Mouse (Mus musculus) testis, adult 2 months (tissue): Measurements from ENCODE around the gene Gm37240. TPM values are rescaled to one million over a fixed set of nuclear protein-coding genes. Genes with fewer than 3 reads are reported as not detected.

Experiments used
- H3K27ac ChIP-seq: fragments of 200-500 bp; 2 replicates; pipeline ENCODE4 v1.5.1; 2012; ENCODE audit warnings: low read depth, low read length; ENCODE audit not compliant: control insufficient read depth, insufficient read depth
- H3K27me3 ChIP-seq: fragments of 200-500 bp; 2 replicates; pipeline ENCODE4 v1.6.1; 2012; ENCODE audit warnings: mild to moderate bottlenecking, low read length, moderate library complexity; ENCODE audit not compliant: control insufficient read depth, insufficient read depth
- H3K36me3 ChIP-seq: fragments of 200-500 bp; 2 replicates; pipeline ENCODE4 v1.6.1; 2012; ENCODE audit warnings: mild to moderate bottlenecking, low read length; ENCODE audit not compliant: control insufficient read depth, insufficient read depth
- H3K4me1 ChIP-seq: fragments of 200-500 bp; 2 replicates; pipeline ENCODE4 v1.6.1; 2012; ENCODE audit warnings: low read length; ENCODE audit not compliant: control insufficient read depth, insufficient read depth
- H3K4me3 ChIP-seq: fragments of 200-500 bp; 2 replicates; pipeline ENCODE4 v1.5.1; 2012; ENCODE audit warnings: low read depth, mild to moderate bottlenecking, low read length, moderate library complexity, mixed read lengths; ENCODE audit not compliant: control insufficient read depth
- CTCF ChIP-seq: fragments of 200-500 bp; IDR thresholded peaks from 2 replicates; pipeline ENCODE4 v1.5.1; 2012; ENCODE audit warnings: low read depth, mild to moderate bottlenecking, inconsistent platforms, low read length, moderate library complexity; ENCODE audit not compliant: control insufficient read depth, insufficient read depth, insufficient replicate concordance
- POLR2A ChIP-seq: fragments of 200-500 bp; IDR thresholded peaks from 2 replicates; pipeline ENCODE4 v1.6.1; 2012; ENCODE audit warnings: low read depth, mild to moderate bottlenecking, inconsistent platforms, low read length, moderate library complexity; ENCODE audit not compliant: control insufficient read depth
- polyA plus RNA-seq: library from polyadenylated mRNA; depleted of rRNA; stranded (reverse); fragments of >200 nt; gene quantifications from 2 replicates; pipeline ENCODE4 v1.2.3, GENCODE M21; 2012

Gm37240 gene
- polyA plus RNA-seq, 1 experiment: not detected

- H3K27me3 ChIP-seq: peaks cover 5% of the 10 kb centered on the region; the same call in 1 of the 2 replicates
- H3K4me3 ChIP-seq: peak overlapping the region; percentile 80
- H3K36me3 ChIP-seq: no peaks in the 10 kb centered on the region
- peaks cover 6% of the 10 kb centered on the region for H3K4me1 ChIP-seq
- TF ChIP-seq CTCF: no peak
- no peak for TF ChIP-seq POLR2A
- H3K27ac ChIP-seq: no peak overlapping the region; the same call in 1 of the 2 replicates
Measured at GRCm38 (mm10) chr3:84474398-84474797, 1412.9 kb downstream of the Gm37240 start.

DNA sequence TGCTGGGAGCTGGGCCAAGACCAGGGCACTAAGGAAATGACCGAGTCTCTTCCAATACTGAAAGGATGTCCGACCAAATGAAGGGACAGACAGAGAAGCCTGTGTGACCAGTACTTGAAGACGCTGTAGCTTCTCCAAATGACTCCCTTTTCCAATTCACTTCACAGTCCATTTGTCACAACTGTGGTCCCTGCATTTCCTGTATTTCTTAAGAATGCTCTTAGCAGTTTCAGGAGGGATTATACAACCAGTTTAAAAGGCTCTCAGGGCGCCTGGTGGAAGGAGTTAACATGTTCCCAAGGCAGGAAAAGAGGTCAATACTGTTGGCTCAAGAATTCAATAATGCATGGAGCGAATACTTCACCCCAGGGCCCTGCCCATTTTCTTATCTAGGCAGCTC, 1414.4 kb downstream of the Gm37240 start:
- H3K4me3 ChIP-seq: peak overlapping the region; percentile 43
- H3K27me3 ChIP-seq: no peaks in the 10 kb centered on the region
- no peak for TF ChIP-seq CTCF
- no peak for TF ChIP-seq POLR2A
- no peaks in the 10 kb centered on the region for H3K36me3 ChIP-seq
- H3K4me1 ChIP-seq: no peaks in the 10 kb centered on the region; the same call in 1 of the 2 replicates
- H3K27ac ChIP-seq: no peak overlapping the region

DNA sequence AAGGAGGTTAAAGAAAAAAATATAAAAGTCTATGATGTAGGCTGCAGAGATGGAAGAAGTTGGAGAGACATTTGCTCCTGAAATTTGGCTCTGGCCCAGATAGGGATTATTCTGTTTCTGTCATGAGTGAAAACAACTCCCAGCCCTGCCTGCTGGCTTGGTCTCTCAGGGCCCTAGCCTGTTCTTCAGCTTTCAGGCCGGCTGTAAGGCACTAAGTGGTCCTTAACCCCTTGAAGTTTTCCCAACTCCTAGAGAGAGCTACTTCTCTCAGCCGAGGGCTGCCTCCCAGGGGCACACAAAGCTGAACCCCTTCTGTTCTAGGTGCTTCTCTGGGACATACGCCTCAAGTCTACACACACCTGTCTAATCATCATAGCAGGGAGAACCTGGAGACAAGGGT, 1414.8 kb downstream of the Gm37240 start:
- no peaks in the 10 kb centered on the region for H3K36me3 ChIP-seq
- no peaks in the 10 kb centered on the region for H3K4me1 ChIP-seq
- H3K4me3 ChIP-seq: peak overlapping the region; percentile 43
- no peak overlapping the region for H3K27ac ChIP-seq
- no peaks in the 10 kb centered on the region for H3K27me3 ChIP-seq
- TF ChIP-seq POLR2A (no peak), CTCF (no peak)

DNA sequence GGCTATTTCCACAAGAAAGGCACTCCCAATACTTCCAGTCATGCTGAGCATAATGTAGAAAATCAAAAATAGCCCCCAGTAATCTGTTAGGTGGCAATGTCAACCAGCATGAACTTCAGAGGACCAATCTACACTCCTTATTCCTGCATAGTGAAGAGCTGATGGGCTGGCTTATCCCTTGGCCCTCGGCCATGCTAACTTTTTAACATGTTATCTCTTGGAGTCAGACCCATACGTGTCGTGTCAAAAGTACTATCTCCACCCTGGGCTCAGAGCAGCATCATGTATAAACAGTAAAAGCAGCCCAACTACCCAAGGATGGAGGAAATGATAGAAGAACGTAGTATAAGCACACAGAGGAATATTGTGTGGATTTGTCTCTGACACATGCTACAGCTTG, 1416.2 kb downstream of the Gm37240 start:
- H3K27ac ChIP-seq: no peak overlapping the region
- H3K36me3 ChIP-seq: no peaks in the 10 kb centered on the region
- no peak for TF ChIP-seq CTCF
- no peak for TF ChIP-seq POLR2A
- no peaks in the 10 kb centered on the region for H3K27me3 ChIP-seq
- H3K4me3 ChIP-seq: no peak overlapping the region
- H3K4me1 ChIP-seq: no peaks in the 10 kb centered on the region

GRCm38 (mm10) chr3:84468111-84468453, 1419.2 kb downstream of the Gm37240 start:
- Histone ChIP-seq H3K27ac (no peak overlapping the region), H3K4me3 (no peak overlapping the region), H3K27me3 (no peaks in the 10 kb centered on the region), H3K4me1 (peaks cover 5% of the 10 kb centered on the region), H3K36me3 (no peaks in the 10 kb centered on the region)
- TF ChIP-seq CTCF (no peak), POLR2A (no peak)

DNA sequence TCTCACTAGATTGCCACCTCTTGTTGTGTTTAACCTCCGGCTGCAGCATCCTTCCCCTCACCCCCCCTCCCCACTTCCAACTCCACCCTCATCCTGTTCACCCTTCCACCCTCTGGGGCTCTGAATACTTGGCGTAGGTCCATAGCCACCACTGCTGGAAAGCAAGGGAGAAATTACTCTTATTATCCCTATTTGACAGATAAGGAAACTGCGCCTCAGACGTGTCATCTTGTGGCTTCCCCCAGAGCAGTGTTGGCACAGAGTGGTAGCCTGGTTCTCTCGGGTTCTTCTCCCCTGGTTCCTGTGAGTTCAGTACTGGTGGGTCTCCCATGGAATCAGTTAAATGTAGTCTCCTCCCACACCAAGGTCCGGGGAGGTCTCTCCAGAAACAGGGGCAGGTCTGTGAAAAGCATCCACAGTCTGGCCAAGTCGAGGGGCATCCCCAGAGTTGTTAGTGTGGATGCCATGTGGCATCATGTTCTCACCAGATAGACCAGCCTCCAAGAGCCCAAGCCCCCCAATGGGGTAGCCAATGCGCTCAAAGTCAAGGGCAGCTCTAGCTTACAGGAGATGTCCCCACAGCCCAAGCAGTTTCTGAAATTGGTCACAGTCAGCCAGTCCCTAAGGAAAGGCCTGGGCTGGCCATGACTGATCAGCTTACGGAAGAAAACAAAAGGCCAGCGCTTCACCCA, 1419.8 kb downstream of the Gm37240 start:
- no peaks in the 10 kb centered on the region for H3K27me3 ChIP-seq
- TF ChIP-seq CTCF: no peak
- no peak for TF ChIP-seq POLR2A
- H3K36me3 ChIP-seq: no peaks in the 10 kb centered on the region

DNA sequence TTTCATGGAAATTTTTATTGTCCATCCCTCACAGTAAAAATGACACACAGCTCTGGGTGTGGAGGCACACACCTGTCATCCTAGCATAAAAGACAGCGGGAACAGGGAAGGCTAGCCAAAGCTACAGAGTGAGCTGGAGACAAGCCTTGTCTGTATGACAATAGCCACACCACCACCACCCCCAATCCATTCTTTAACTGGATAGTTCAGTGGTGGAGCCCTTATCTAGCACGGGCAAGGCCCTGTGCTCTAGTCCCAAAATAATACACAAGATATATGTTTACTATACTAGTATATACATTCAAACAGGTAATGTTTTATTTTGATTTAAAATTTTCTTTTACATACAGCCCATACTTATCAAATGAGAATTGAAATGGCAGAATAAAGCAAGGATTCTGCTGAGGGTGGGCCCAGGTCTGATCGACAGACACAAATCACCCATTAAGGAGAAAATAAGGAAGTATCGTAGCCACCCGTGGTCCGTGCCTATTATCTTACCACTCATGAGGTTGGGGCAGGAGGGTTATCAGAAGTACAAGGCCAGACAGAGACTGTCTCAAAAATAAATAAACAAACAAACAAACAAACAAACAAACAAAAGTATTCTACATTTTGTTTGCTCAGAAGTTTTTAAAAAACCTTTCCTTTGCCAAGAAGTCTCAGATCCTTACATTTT, 1421.4 kb downstream of the Gm37240 start:
- no peaks in the 10 kb centered on the region for H3K36me3 ChIP-seq
- no peaks in the 10 kb centered on the region for H3K27me3 ChIP-seq
- TF ChIP-seq POLR2A: no peak
- TF ChIP-seq CTCF: no peak
- peaks cover 11% of the 10 kb centered on the region for H3K4me1 ChIP-seq
- no peak overlapping the region for H3K27ac ChIP-seq
- H3K4me3 ChIP-seq: no peak overlapping the region

More for the DNA sequence above, 1419.8 kb downstream of the Gm37240 start:
- Histone ChIP-seq H3K4me3 (no peak overlapping the region), H3K4me1 (peaks cover 5% of the 10 kb centered on the region), H3K27ac (no peak overlapping the region)

- no peak overlapping the region for H3K4me3 ChIP-seq
- TF ChIP-seq POLR2A (no peak), CTCF (no peak)
- peaks cover 11% of the 10 kb centered on the region for H3K4me1 ChIP-seq
- no peaks in the 10 kb centered on the region for H3K36me3 ChIP-seq
- no peaks in the 10 kb centered on the region for H3K27me3 ChIP-seq
- no peak overlapping the region for H3K27ac ChIP-seq
Measured at GRCm38 (mm10) chr3:84461687-84462086, 1425.6 kb downstream of the Gm37240 start.
